Mouse (Mus musculus) limb, embryonic 14.5 days (tissue): ENCODE measurements around the gene Pgk1. TPM values are rescaled to one million over a fixed set of nuclear protein-coding genes. Genes with fewer than 3 reads are reported as not detected.
"Not testable (repeated sequence)": the region's sequence is repeated elsewhere in the genome, so short reads cannot be mapped to it uniquely, and the experiment has no call there.

ENCODE experiments used
- ATAC-seq: fragments of 200-750 bp; cut with Nextera tagmentation; 2 replicates; pipeline ENCODE4 v1.8.0; 2017; ENCODE audit warnings: low read depth, moderate number of reproducible peaks, moderate TSS enrichment; ENCODE audit not compliant: low FRiP score
- DNase-seq: peaks from one replicate; pipeline ENCODE4 v3.0.0-alpha.2; 2015; ENCODE audit warnings: low spot score
- H3K27ac ChIP-seq: fragments of 300-500 bp; sonication (generic); replicated peaks from 2 replicates; pipeline ENCODE4 v1.5.1; 2014; ENCODE audit warnings: low read depth, mild to moderate bottlenecking, low read length, moderate library complexity, mixed read lengths
- H3K27me3 ChIP-seq: fragments of 300-500 bp; sonication (generic); 2 replicates; pipeline ENCODE4 v1.6.1; 2014; ENCODE audit warnings: low read length, mixed read lengths; ENCODE audit not compliant: control insufficient read depth, insufficient read depth
- H3K36me3 ChIP-seq: fragments of 300-500 bp; sonication (generic); 2 replicates; pipeline ENCODE4 v1.6.1; 2014; ENCODE audit warnings: mild to moderate bottlenecking, low read length, moderate library complexity, mixed read lengths; ENCODE audit not compliant: control insufficient read depth, insufficient read depth
- H3K4me1 ChIP-seq: fragments of 300-500 bp; sonication (generic); 2 replicates; pipeline ENCODE4 v1.6.1; 2014; ENCODE audit warnings: antibody characterized with exemption, low read length, mixed read lengths; ENCODE audit not compliant: control insufficient read depth, insufficient read depth
- H3K4me2 ChIP-seq: fragments of 300-500 bp; sonication (generic); replicated peaks from 2 replicates; pipeline ENCODE4 v1.6.1; 2014; ENCODE audit warnings: low read depth, mild to moderate bottlenecking, low read length, moderate library complexity; ENCODE audit not compliant: severe bottlenecking
- H3K4me3 ChIP-seq: fragments of 300-500 bp; sonication (generic); replicated peaks from 2 replicates; pipeline ENCODE4 v1.5.1; 2014; ENCODE audit warnings: low read length
- H3K9ac ChIP-seq: fragments of 300-500 bp; sonication (generic); 2 replicates; pipeline ENCODE4 v1.6.1; 2014; ENCODE audit warnings: mild to moderate bottlenecking, low read depth, low read length, moderate library complexity; ENCODE audit not compliant: severe bottlenecking
- H3K9me3 ChIP-seq: fragments of 300-500 bp; sonication (generic); 2 replicates; pipeline ENCODE4 v1.6.1; 2016; ENCODE audit warnings: low read length; ENCODE audit not compliant: control insufficient read depth
- POLR2A ChIP-seq: fragments of 200-500 bp; IDR thresholded peaks from 2 replicates; pipeline ENCODE4 v1.8.0; 2012; ENCODE audit warnings: inconsistent platforms, mild to moderate bottlenecking, moderate library complexity, borderline replicate concordance; ENCODE audit not compliant: insufficient read depth, insufficient read length; ENCODE audit errors: extremely low read depth
- WGBS: fragments of 180-500 bp; shearing (Covaris S2); extraction: QIAGEN DNeasy Blood & Tissue Kit; methylation state at CpG from one replicate; pipeline ENCODE4 v1.1.7; 2014; 5-methylcytosine and 5-hydroxymethylcytosine counted together
- polyA plus RNA-seq, 2 experiments: library from polyadenylated mRNA; depleted of rRNA in 1 of 2; stranded (reverse) in 1 of 2; unstranded in 1 of 2; fragments of >200 nt; fragmentation: Nextera tagmentation in 1 of 2; extraction: Ambion mirVana in 1 of 2; gene quantifications; 2 replicates each; pipeline versions ENCODE4 v1.2.1 to v1.2.3; 2012 to 2014

Gene Pgk1
- polyA plus RNA-seq, 2 experiments, result 332 to 352 TPM

GRCm38 (mm10) chrX:106187737-106188136 lies 837 bp downstream of the Pgk1 start:
- 20% methylated on average over 12 of the region's 12 CpGs for WGBS
- Histone ChIP-seq H3K9ac (peak overlapping the region; percentile 56), H3K9me3 (no peaks in the 10 kb centered on the region), H3K27me3 (no peaks in the 10 kb centered on the region), H3K4me3 (peak overlapping the region; percentile 50), H3K4me1 (no peaks in the 10 kb centered on the region), H3K4me2 (peak overlapping the region; percentile 50), H3K27ac (peak overlapping the region; percentile 28; the same call in 1 of the 2 replicates), H3K36me3 (no peaks in the 10 kb centered on the region)
- DNase-seq (no peak), ATAC-seq (no peak)
- no peak for TF ChIP-seq POLR2A

GRCm38 (mm10) chrX:106189356-106189755 lies 2.5 kb downstream of the Pgk1 start:
- peak overlapping the region; percentile 50 for H3K4me2 ChIP-seq
- H3K36me3 ChIP-seq, result peaks cover 9% of the 10 kb centered on the region; the same call in 1 of the 2 replicates
- H3K27me3 ChIP-seq, result no peaks in the 10 kb centered on the region
- WGBS, result 53% methylated on average over 5 of the region's 5 CpGs
- peak overlapping the region; percentile 50 for H3K4me3 ChIP-seq
- no peaks in the 10 kb centered on the region for H3K4me1 ChIP-seq
- TF ChIP-seq POLR2A, result no peak
- H3K9ac ChIP-seq, result 0 out of 2 replicates have a peak overlapping the region, but pooled peaks have one; percentile 56
- DNase-seq (no peak), ATAC-seq (no peak)
- no peak overlapping the region for H3K27ac ChIP-seq
- H3K9me3 ChIP-seq, result no peaks in the 10 kb centered on the region

- no peak for ATAC-seq
- Histone ChIP-seq H3K36me3 (peaks cover 12% of the 10 kb centered on the region; the same call in 1 of the 2 replicates), H3K4me3 (peak overlapping the region; percentile 50), H3K4me1 (no peaks in the 10 kb centered on the region), H3K9me3 (no peaks in the 10 kb centered on the region), H3K27me3 (no peaks in the 10 kb centered on the region), H3K9ac (no peak overlapping the region), H3K27ac (no peak overlapping the region), H3K4me2 (peak overlapping the region; percentile 50; the same call in 1 of the 2 replicates)
- WGBS, result 40% methylated on average over 4 of the region's 4 CpGs
- no peak for TF ChIP-seq POLR2A
- no peak for DNase-seq
These were observed 3.2 kb downstream of the Pgk1 start for GRCm38 (mm10) chrX:106190091-106190490.

GRCm38 (mm10) chrX:106194361-106194760 lies 7.5 kb downstream of the Pgk1 start:
- H3K36me3 ChIP-seq, result peaks cover 37% of the 10 kb centered on the region
- ATAC-seq, result not testable (repeated sequence)
- 87% methylated on average over 6 of the region's 6 CpGs for WGBS

GRCm38 (mm10) chrX:106197308-106197707 lies 10.4 kb downstream of the Pgk1 start:
- Histone ChIP-seq H3K4me1 (no peaks in the 10 kb centered on the region), H3K27me3 (no peaks in the 10 kb centered on the region), H3K9me3 (no peaks in the 10 kb centered on the region), H3K4me3 (no peak overlapping the region), H3K27ac (no peak overlapping the region), H3K4me2 (no peak overlapping the region), H3K36me3 (peaks cover 56% of the 10 kb centered on the region), H3K9ac (no peak overlapping the region)
- ATAC-seq (no peak), DNase-seq (no peak)
- TF ChIP-seq POLR2A, result no peak
- WGBS, result 63% methylated on average over 5 of the region's 5 CpGs

More at GRCm38 (mm10) chrX:106194361-106194760, 7.5 kb downstream of the Pgk1 start:
- not testable (repeated sequence) for H3K4me2 ChIP-seq, DNase-seq, H3K27me3 ChIP-seq, H3K27ac ChIP-seq, H3K4me3 ChIP-seq, H3K4me1 ChIP-seq, H3K9me3 ChIP-seq, H3K9ac ChIP-seq

GRCm38 (mm10) chrX:106198904-106199303 lies 12.0 kb downstream of the Pgk1 start:
- ATAC-seq (no peak), DNase-seq (no peak)
- Histone ChIP-seq H3K4me1 (no peaks in the 10 kb centered on the region), H3K4me2 (no peak overlapping the region), H3K36me3 (peaks cover 56% of the 10 kb centered on the region), H3K27me3 (no peaks in the 10 kb centered on the region), H3K27ac (no peak overlapping the region), H3K4me3 (no peak overlapping the region), H3K9ac (no peak overlapping the region), H3K9me3 (no peaks in the 10 kb centered on the region)
- WGBS, result 87% methylated on average over 5 of the region's 5 CpGs
- no peak for TF ChIP-seq POLR2A
